Mouse (Mus musculus) neural tube, embryonic 15.5 days (tissue): ENCODE results near the gene Wbp4. TPM values are rescaled to one million over a fixed set of nuclear protein-coding genes. Genes with fewer than 3 reads are reported as not detected.
"Not testable (repeated sequence)": the region's sequence is repeated elsewhere in the genome, so short reads cannot be mapped to it uniquely, and the experiment has no call there.

Source experiments
- ATAC-seq: fragments of 200-750 bp; cut with Nextera tagmentation; 2 replicates; pipeline ENCODE4 v1.8.0; 2017; ENCODE audit warnings: mild to moderate bottlenecking, moderate TSS enrichment, moderate library complexity; ENCODE audit not compliant: low FRiP score
- H3K27ac ChIP-seq: fragments of 300-500 bp; sonication (generic); replicated peaks from 2 replicates; pipeline ENCODE4 v1.5.1; 2015; ENCODE audit warnings: mild to moderate bottlenecking, inconsistent platforms
- H3K27me3 ChIP-seq: fragments of 300-500 bp; sonication (generic); replicated peaks from 2 replicates; pipeline ENCODE4 v1.6.1; 2015; ENCODE audit warnings: inconsistent platforms
- H3K36me3 ChIP-seq: fragments of 300-500 bp; sonication (generic); 2 replicates; pipeline ENCODE4 v1.6.1; 2015; ENCODE audit warnings: inconsistent platforms
- H3K4me1 ChIP-seq: fragments of 300-500 bp; sonication (generic); 2 replicates; pipeline ENCODE4 v1.6.1; 2015; ENCODE audit warnings: inconsistent platforms
- H3K4me2 ChIP-seq: fragments of 300-500 bp; sonication (generic); 2 replicates; pipeline ENCODE4 v1.6.1; 2015; ENCODE audit warnings: inconsistent platforms, mild to moderate bottlenecking, moderate library complexity
- H3K4me3 ChIP-seq: fragments of 300-500 bp; sonication (generic); replicated peaks from 2 replicates; pipeline ENCODE4 v1.5.1; 2015; ENCODE audit warnings: mild to moderate bottlenecking, inconsistent platforms
- H3K9ac ChIP-seq: fragments of 300-500 bp; sonication (generic); replicated peaks from 2 replicates; pipeline ENCODE4 v1.6.1; 2015; ENCODE audit warnings: mild to moderate bottlenecking, inconsistent platforms
- H3K9me3 ChIP-seq: fragments of 300-500 bp; sonication (generic); replicated peaks from 2 replicates; pipeline ENCODE4 v1.6.1; 2016; ENCODE audit warnings: inconsistent platforms
- WGBS: fragments of 180-500 bp; shearing (Covaris S2); methylation state at CpG from one replicate; pipeline ENCODE4 v1.1.7; 2015; ENCODE audit warnings: mixed read lengths; 5-methylcytosine and 5-hydroxymethylcytosine counted together
- polyA plus RNA-seq: library from polyadenylated mRNA; unstranded; fragments of >200 nt; fragmentation: Nextera tagmentation; extraction: Ambion mirVana; gene quantifications from 2 replicates; pipeline ENCODE4 v1.2.1, GENCODE M21; 2015

Gene Wbp4
- polyA plus RNA-seq, 1 experiment from 2014 or later: 41.8 TPM

GRCm38 (mm10) chr14:79441441-79441840 lies 39.9 kb downstream of the Wbp4 start:
- no peak for ATAC-seq
- Histone ChIP-seq H3K4me1 (peaks cover 12% of the 10 kb centered on the region), H3K4me3 (no peak overlapping the region), H3K36me3 (no peaks in the 10 kb centered on the region), H3K9ac (no peak overlapping the region), H3K9me3 (no peaks in the 10 kb centered on the region), H3K27ac (no peak overlapping the region), H3K27me3 (no peaks in the 10 kb centered on the region), H3K4me2 (no peak overlapping the region)
- 81% methylated on average over 5 of the region's 5 CpGs for WGBS

- Histone ChIP-seq H3K9me3 (no peaks in the 10 kb centered on the region), H3K4me1 (peaks cover 8% of the 10 kb centered on the region), H3K4me2 (no peak overlapping the region), H3K27ac (no peak overlapping the region), H3K9ac (no peak overlapping the region), H3K4me3 (no peak overlapping the region), H3K27me3 (no peaks in the 10 kb centered on the region), H3K36me3 (no peaks in the 10 kb centered on the region)
- 89% methylated on average over 2 of the region's 2 CpGs for WGBS
- no peak for ATAC-seq
These were observed 40.7 kb downstream of the Wbp4 start for GRCm38 (mm10) chr14:79440655-79441054.

GRCm38 (mm10) chr14:79434068-79434467 lies 47.3 kb downstream of the Wbp4 start:
- Histone ChIP-seq H3K4me2 (no peak overlapping the region), H3K4me1 (no peaks in the 10 kb centered on the region), H3K9me3 (no peaks in the 10 kb centered on the region), H3K27ac (no peak overlapping the region), H3K36me3 (no peaks in the 10 kb centered on the region), H3K4me3 (no peak overlapping the region), H3K9ac (no peak overlapping the region), H3K27me3 (no peaks in the 10 kb centered on the region)
- ATAC-seq: no peak
- 89% methylated on average over 1 of the region's 1 CpGs for WGBS

GRCm38 (mm10) chr14:79426730-79427365 lies 54.5 kb downstream of the Wbp4 start:
- H3K27me3 ChIP-seq, H3K9me3 ChIP-seq: not testable (repeated sequence)
- 56% methylated on average over 12 of the region's 59 CpGs for WGBS
- H3K27ac ChIP-seq: peak overlapping the region; percentile 90
- H3K4me2 ChIP-seq: peak overlapping the region; percentile 57
- ATAC-seq: peak; percentile 63
- H3K4me3 ChIP-seq: peak overlapping the region; percentile 62
- H3K36me3 ChIP-seq: peaks cover 12% of the 10 kb centered on the region
- H3K4me1 ChIP-seq: peaks cover 13% of the 10 kb centered on the region; the same call in 1 of the 2 replicates
- peak overlapping the region; percentile 61 for H3K9ac ChIP-seq

GRCm38 (mm10) chr14:79425979-79426729 lies 55.2 kb downstream of the Wbp4 start, which contains the start of gene Kbtbd7:
Gene Kbtbd7, plus strand, starts transcription at chr14:79426511.
- WGBS: under 1% methylated on average over 43 of the region's 44 CpGs
- peak; percentile 99 for ATAC-seq
- peaks cover 12% of the 10 kb centered on the region for H3K36me3 ChIP-seq
- no peaks in the 10 kb centered on the region for H3K9me3 ChIP-seq
- H3K4me2 ChIP-seq: peak within 1 kb of the TSS; percentile 57
- H3K4me3 ChIP-seq: peak within 1 kb of the TSS; percentile 62
- peak within 1 kb of the TSS; percentile 90 for H3K27ac ChIP-seq
- H3K27me3 ChIP-seq: no peaks in the 10 kb centered on the region
- peak within 1 kb of the TSS; percentile 61 for H3K9ac ChIP-seq
- H3K4me1 ChIP-seq: peaks cover 13% of the 10 kb centered on the region; the same call in 1 of the 2 replicates

GRCm38 (mm10) chr14:79420083-79420685 lies 61.1 kb downstream of the Wbp4 start:
- H3K9me3 ChIP-seq: no peaks in the 10 kb centered on the region
- no peak overlapping the region for H3K9ac ChIP-seq
- 29% methylated on average over 20 of the region's 20 CpGs for WGBS
- 0 out of 2 replicates have a peak, but pooled peaks cover 4% of the 10 kb centered on the region for H3K4me1 ChIP-seq
- H3K4me3 ChIP-seq: no peak overlapping the region
- H3K27me3 ChIP-seq: no peaks in the 10 kb centered on the region
- peaks cover 27% of the 10 kb centered on the region for H3K36me3 ChIP-seq
- H3K4me2 ChIP-seq: no peak overlapping the region; the same call in 1 of the 2 replicates
- no peak overlapping the region for H3K27ac ChIP-seq
- ATAC-seq: no peak

GRCm38 (mm10) chr14:79413121-79413520 lies 68.2 kb downstream of the Wbp4 start:
- H3K27me3 ChIP-seq: no peaks in the 10 kb centered on the region
- no peaks in the 10 kb centered on the region for H3K4me1 ChIP-seq
- H3K36me3 ChIP-seq: peaks cover 33% of the 10 kb centered on the region
- 88% methylated on average over 6 of the region's 6 CpGs for WGBS
- H3K4me3 ChIP-seq: no peak overlapping the region
- H3K9ac ChIP-seq: no peak overlapping the region
- no peak overlapping the region for H3K4me2 ChIP-seq
- no peak for ATAC-seq
- H3K9me3 ChIP-seq: no peaks in the 10 kb centered on the region
- H3K27ac ChIP-seq: no peak overlapping the region

- Histone ChIP-seq H3K9me3 (no peaks in the 10 kb centered on the region), H3K27me3 (no peaks in the 10 kb centered on the region), H3K4me3 (no peak overlapping the region), H3K4me2 (no peak overlapping the region), H3K36me3 (peaks cover 27% of the 10 kb centered on the region), H3K27ac (no peak overlapping the region), H3K4me1 (no peaks in the 10 kb centered on the region), H3K9ac (no peak overlapping the region)
- 78% methylated on average over 2 of the region's 2 CpGs for WGBS
- no peak for ATAC-seq
These were observed 70.7 kb downstream of the Wbp4 start for GRCm38 (mm10) chr14:79410662-79411061.

Other genes with a start within 250 kb of the Wbp4 start
- not detected in 2 replicates for gene Zfp957, start 234.2 kb downstream of the Wbp4 start, polyA plus RNA-seq
- gene Rgcc, start 179.9 kb downstream of the Wbp4 start, polyA plus RNA-seq: 36.1 and 89.6 TPM in 2 replicates
- gene Naa16, start 90.7 kb downstream of the Wbp4 start, polyA plus RNA-seq: 15.6 and 20.5 TPM in 2 replicates
- gene Mtrf1, start 83.7 kb downstream of the Wbp4 start, polyA plus RNA-seq: 12.2 and 12.8 TPM in 2 replicates
- 16.3 and 17.6 TPM in 2 replicates for gene Kbtbd7, start 55.0 kb downstream of the Wbp4 start, polyA plus RNA-seq
- gene Kbtbd6, start 29.7 kb downstream of the Wbp4 start, polyA plus RNA-seq: 1.6 and 2.2 TPM in 2 replicates
- 2.5 and 9.7 TPM in 2 replicates for gene Elf1, start 326 bp downstream of the Wbp4 start, polyA plus RNA-seq
- 93.9 and 101 TPM in 2 replicates for gene Sugt1, start 106.2 kb upstream of the Wbp4 start, polyA plus RNA-seq
- gene Cnmd, start 180.7 kb upstream of the Wbp4 start, polyA plus RNA-seq: 15.9 and 21.9 TPM in 2 replicates